Mouse (Mus musculus): ENCODE measurements around the gene Rnls. TPM values are rescaled to one million over a fixed set of nuclear protein-coding genes. Genes with fewer than 3 reads are reported as not detected.

Rnls gene
- polyA plus RNA-seq, 1 experiment from 2014 or later, result 7.5 TPM

GRCm38 (mm10) chr19:33222595-33223223, 169.4 kb downstream of the Rnls start:
- WGBS, result 22% methylated on average over 12 of the region's 12 CpGs
- Histone ChIP-seq H3K9ac (ENCODE audit: low read length) (no peak overlapping the region), H3K27ac (ENCODE audit: low read depth, low read length) (no peak overlapping the region), H3K4me3 (ENCODE audit: low read depth, low read length) (no peak overlapping the region), H3K9me3 (ENCODE audit: control insufficient read depth, low read length) (no peaks in the 10 kb centered on the region), H3K4me2 (no peak overlapping the region), H3K4me1 (ENCODE audit: control insufficient read depth, insufficient read depth, low read length) (peaks cover 11% of the 10 kb centered on the region), H3K36me3 (ENCODE audit: control insufficient read depth, insufficient read depth, low read length) (no peaks in the 10 kb centered on the region), H3K27me3 (ENCODE audit: control insufficient read depth, insufficient read depth, low read length) (no peaks in the 10 kb centered on the region)
- ATAC-seq (ENCODE audit: low FRiP score) (peak; percentile 31), DNase-seq (ENCODE audit: low spot score, missing footprints) (peak; percentile 82)

- ATAC-seq (ENCODE audit: low FRiP score) (no peak), DNase-seq (ENCODE audit: low spot score, missing footprints) (peak; percentile 45)
- H3K4me1 ChIP-seq (ENCODE audit: control insufficient read depth, insufficient read depth, low read length), result peaks cover 4% of the 10 kb centered on the region
- H3K9me3 ChIP-seq (ENCODE audit: control insufficient read depth, low read length), result no peaks in the 10 kb centered on the region
- no peaks in the 10 kb centered on the region for H3K27me3 ChIP-seq (ENCODE audit: control insufficient read depth, insufficient read depth, low read length)
- no peak overlapping the region for H3K4me2 ChIP-seq
- H3K36me3 ChIP-seq (ENCODE audit: control insufficient read depth, insufficient read depth, low read length), result no peaks in the 10 kb centered on the region
- H3K4me3 ChIP-seq (ENCODE audit: low read depth, low read length), result no peak overlapping the region
- no peak overlapping the region for H3K9ac ChIP-seq (ENCODE audit: low read length)
- no peak overlapping the region for H3K27ac ChIP-seq (ENCODE audit: low read depth, low read length)
- 92% methylated on average over 6 of the region's 6 CpGs for WGBS
These were observed 174.2 kb downstream of the Rnls start for GRCm38 (mm10) chr19:33217791-33218300.

GRCm38 (mm10) chr19:33209709-33210108, 182.4 kb downstream of the Rnls start:
- Histone ChIP-seq H3K36me3 (ENCODE audit: control insufficient read depth, insufficient read depth, low read length) (no peaks in the 10 kb centered on the region), H3K4me2 (no peak overlapping the region), H3K4me1 (ENCODE audit: control insufficient read depth, insufficient read depth, low read length) (no peaks in the 10 kb centered on the region), H3K4me3 (ENCODE audit: low read depth, low read length) (no peak overlapping the region), H3K9ac (ENCODE audit: low read length) (no peak overlapping the region), H3K9me3 (ENCODE audit: control insufficient read depth, low read length) (no peaks in the 10 kb centered on the region), H3K27ac (ENCODE audit: low read depth, low read length) (no peak overlapping the region), H3K27me3 (ENCODE audit: control insufficient read depth, insufficient read depth, low read length) (no peaks in the 10 kb centered on the region)
- 93% methylated on average over 2 of the region's 2 CpGs for WGBS
- ATAC-seq (ENCODE audit: low FRiP score), result no peak
- DNase-seq (ENCODE audit: low spot score, missing footprints), result no peak

- WGBS, result 87% methylated on average over 1 of the region's 1 CpGs
- DNase-seq (ENCODE audit: low spot score, missing footprints), result no peak
- no peaks in the 10 kb centered on the region for H3K27me3 ChIP-seq (ENCODE audit: control insufficient read depth, insufficient read depth, low read length)
These were observed 184.1 kb downstream of the Rnls start for GRCm38 (mm10) chr19:33207991-33208390.

GRCm38 (mm10) chr19:33205389-33205788, 186.7 kb downstream of the Rnls start:
- 90% methylated on average over 2 of the region's 2 CpGs for WGBS
- H3K9me3 ChIP-seq (ENCODE audit: control insufficient read depth, low read length), result no peaks in the 10 kb centered on the region
- no peak overlapping the region for H3K9ac ChIP-seq (ENCODE audit: low read length)
- DNase-seq (ENCODE audit: low spot score, missing footprints) (no peak), ATAC-seq (ENCODE audit: low FRiP score) (no peak)
- no peak overlapping the region for H3K27ac ChIP-seq (ENCODE audit: low read depth, low read length)
- H3K4me3 ChIP-seq (ENCODE audit: low read depth, low read length), result no peak overlapping the region
- no peak overlapping the region for H3K4me2 ChIP-seq
- no peaks in the 10 kb centered on the region for H3K27me3 ChIP-seq (ENCODE audit: control insufficient read depth, insufficient read depth, low read length)
- no peaks in the 10 kb centered on the region for H3K36me3 ChIP-seq (ENCODE audit: control insufficient read depth, insufficient read depth, low read length)
- H3K4me1 ChIP-seq (ENCODE audit: control insufficient read depth, insufficient read depth, low read length), result no peaks in the 10 kb centered on the region

More at GRCm38 (mm10) chr19:33207991-33208390, 184.1 kb downstream of the Rnls start:
- Histone ChIP-seq H3K9me3 (ENCODE audit: control insufficient read depth, low read length) (no peaks in the 10 kb centered on the region), H3K4me2 (no peak overlapping the region), H3K4me3 (ENCODE audit: low read depth, low read length) (no peak overlapping the region), H3K4me1 (ENCODE audit: control insufficient read depth, insufficient read depth, low read length) (no peaks in the 10 kb centered on the region), H3K27ac (ENCODE audit: low read depth, low read length) (no peak overlapping the region), H3K36me3 (ENCODE audit: control insufficient read depth, insufficient read depth, low read length) (no peaks in the 10 kb centered on the region), H3K9ac (ENCODE audit: low read length) (no peak overlapping the region)
- no peak for ATAC-seq (ENCODE audit: low FRiP score)

- Histone ChIP-seq H3K27me3 (ENCODE audit: control insufficient read depth, insufficient read depth, low read length) (no peaks in the 10 kb centered on the region), H3K9ac (ENCODE audit: low read length) (no peak overlapping the region), H3K4me2 (no peak overlapping the region), H3K9me3 (ENCODE audit: control insufficient read depth, low read length) (no peaks in the 10 kb centered on the region), H3K4me3 (ENCODE audit: low read depth, low read length) (no peak overlapping the region), H3K36me3 (ENCODE audit: control insufficient read depth, insufficient read depth, low read length) (no peaks in the 10 kb centered on the region), H3K27ac (ENCODE audit: low read depth, low read length) (no peak overlapping the region), H3K4me1 (ENCODE audit: control insufficient read depth, insufficient read depth, low read length) (no peaks in the 10 kb centered on the region)
- 87% methylated on average over 6 of the region's 6 CpGs for WGBS
- ATAC-seq (ENCODE audit: low FRiP score) (no peak), DNase-seq (ENCODE audit: low spot score, missing footprints) (no peak)
These were observed 189.7 kb downstream of the Rnls start for GRCm38 (mm10) chr19:33202422-33202821.

- Histone ChIP-seq H3K27ac (ENCODE audit: low read depth, low read length) (no peak overlapping the region), H3K9ac (ENCODE audit: low read length) (no peak overlapping the region), H3K27me3 (ENCODE audit: control insufficient read depth, insufficient read depth, low read length) (no peaks in the 10 kb centered on the region), H3K4me2 (no peak overlapping the region), H3K36me3 (ENCODE audit: control insufficient read depth, insufficient read depth, low read length) (no peaks in the 10 kb centered on the region), H3K9me3 (ENCODE audit: control insufficient read depth, low read length) (no peaks in the 10 kb centered on the region), H3K4me1 (ENCODE audit: control insufficient read depth, insufficient read depth, low read length) (no peaks in the 10 kb centered on the region), H3K4me3 (ENCODE audit: low read depth, low read length) (no peak overlapping the region)
- ATAC-seq (ENCODE audit: low FRiP score) (no peak), DNase-seq (ENCODE audit: low spot score, missing footprints) (no peak)
- 88% methylated on average over 4 of the region's 4 CpGs for WGBS
These were observed 190.9 kb downstream of the Rnls start for GRCm38 (mm10) chr19:33201181-33201580.

GRCm38 (mm10) chr19:33192064-33192463, 200.0 kb downstream of the Rnls start:
- H3K4me1 ChIP-seq (ENCODE audit: control insufficient read depth, insufficient read depth, low read length), result no peaks in the 10 kb centered on the region
- H3K27me3 ChIP-seq (ENCODE audit: control insufficient read depth, insufficient read depth, low read length), result no peaks in the 10 kb centered on the region

GRCm38 (mm10) chr19:33188766-33189165, 203.3 kb downstream of the Rnls start:
- Histone ChIP-seq H3K9me3 (ENCODE audit: control insufficient read depth, low read length) (no peaks in the 10 kb centered on the region), H3K4me1 (ENCODE audit: control insufficient read depth, insufficient read depth, low read length) (no peaks in the 10 kb centered on the region), H3K4me3 (ENCODE audit: low read depth, low read length) (no peak overlapping the region), H3K4me2 (no peak overlapping the region), H3K27me3 (ENCODE audit: control insufficient read depth, insufficient read depth, low read length) (no peaks in the 10 kb centered on the region), H3K9ac (ENCODE audit: low read length) (no peak overlapping the region), H3K36me3 (ENCODE audit: control insufficient read depth, insufficient read depth, low read length) (no peaks in the 10 kb centered on the region), H3K27ac (ENCODE audit: low read depth, low read length) (no peak overlapping the region)
- ATAC-seq (ENCODE audit: low FRiP score) (no peak), DNase-seq (ENCODE audit: low spot score, missing footprints) (no peak)
- 73% methylated on average over 1 of the region's 1 CpGs for WGBS

More at GRCm38 (mm10) chr19:33192064-33192463, 200.0 kb downstream of the Rnls start:
- ATAC-seq (ENCODE audit: low FRiP score) (no peak), DNase-seq (ENCODE audit: low spot score, missing footprints) (no peak)
- 78% methylated on average over 2 of the region's 2 CpGs for WGBS
- Histone ChIP-seq H3K9ac (ENCODE audit: low read length) (no peak overlapping the region), H3K4me2 (no peak overlapping the region), H3K27ac (ENCODE audit: low read depth, low read length) (no peak overlapping the region), H3K9me3 (ENCODE audit: control insufficient read depth, low read length) (no peaks in the 10 kb centered on the region), H3K36me3 (ENCODE audit: control insufficient read depth, insufficient read depth, low read length) (no peaks in the 10 kb centered on the region), H3K4me3 (ENCODE audit: low read depth, low read length) (no peak overlapping the region)
